Mouse (Mus musculus) CH12.LX (cell line): ENCODE data around the gene Gm26938. TPM values are rescaled to one million over a fixed set of nuclear protein-coding genes. Genes with fewer than 3 reads are reported as not detected.

Experiments
- DNase-seq: peaks from one replicate; pipeline ENCODE4 v3.0.0-alpha.2; 2013; ENCODE audit errors: extremely low read depth
- H3K27ac ChIP-seq: 2 replicates; pipeline ENCODE4 v1.5.1; 2012; ENCODE audit warnings: low read depth, mild to moderate bottlenecking, control low read depth, moderate library complexity; ENCODE audit not compliant: insufficient read depth
- H3K27me3 ChIP-seq: replicated peaks from 2 replicates; pipeline ENCODE3; 2012; ENCODE audit warnings: inconsistent platforms
- H3K36me3 ChIP-seq, 2 experiments: replicated peaks in 1 of 2; 2 replicates each; pipeline versions ENCODE3 to v1.6.1; 2012; ENCODE audit warnings: inconsistent platforms in 1 of 2, low read length in 1 of 2, mild to moderate bottlenecking in 1 of 2, mixed read lengths in 1 of 2, moderate library complexity in 1 of 2; ENCODE audit not compliant: control insufficient read depth in 1 of 2, insufficient read depth in 1 of 2
- H3K4me1 ChIP-seq, 2 experiments: 2 replicates each; pipeline ENCODE4 v1.6.1; 2012; ENCODE audit warnings: inconsistent platforms in 1 of 2, moderate library complexity in 1 of 2; ENCODE audit not compliant: insufficient read depth in 2 of 2, control insufficient read depth in 1 of 2
- H3K4me2 ChIP-seq: 2 replicates; pipeline ENCODE4 v1.6.1; 2012; ENCODE audit warnings: low read depth, mild to moderate bottlenecking, control low read depth; ENCODE audit not compliant: poor library complexity, insufficient read depth, severe bottlenecking
- H3K4me3 ChIP-seq, 3 experiments: fragments of 150-350 bp in 1 of 3; sonication (generic) in 1 of 3; replicated peaks in 1 of 3; 2 replicates each; pipeline versions ENCODE3 to v1.5.1; 2011 to 2012; ENCODE audit warnings: low read depth in 2 of 3, low read length in 2 of 3, mild to moderate bottlenecking in 2 of 3, moderate library complexity in 2 of 3, control low read depth in 1 of 3, improper control_type of control experiment in 1 of 3, inconsistent platforms in 1 of 3, mixed read lengths in 1 of 3; ENCODE audit not compliant: poor library complexity in 1 of 3
- H3K79me2 ChIP-seq: replicated peaks from 2 replicates; pipeline ENCODE4 v1.6.1; 2012; ENCODE audit warnings: mild to moderate bottlenecking, moderate library complexity; ENCODE audit not compliant: control insufficient read depth, poor library complexity, insufficient read depth, severe bottlenecking; ENCODE audit errors: extremely low read depth
- H3K9ac ChIP-seq: 2 replicates; pipeline ENCODE4 v1.6.1; 2012; ENCODE audit warnings: low read depth, mild to moderate bottlenecking, control low read depth, moderate library complexity; ENCODE audit not compliant: insufficient read depth
- H3K9me3 ChIP-seq: replicated peaks from 2 replicates; pipeline ENCODE3; 2012; ENCODE audit warnings: low read length, inconsistent platforms, mixed read lengths
- ELF1 ChIP-seq: IDR thresholded peaks from 2 replicates; pipeline ENCODE4 v1.6.1; 2014; ENCODE audit warnings: low read depth, mild to moderate bottlenecking, inconsistent platforms, low read length, improper control_type of control experiment
- ETS1 ChIP-seq: conservative IDR thresholded peaks from 2 replicates; pipeline ENCODE4 v1.6.1; 2012; ENCODE audit warnings: low read depth, mild to moderate bottlenecking, inconsistent platforms, low read length, improper control_type of control experiment, moderate library complexity
- GABPA ChIP-seq: IDR thresholded peaks from 2 replicates; pipeline ENCODE4 v1.6.1; 2012; ENCODE audit warnings: low read depth, low read length, improper control_type of control experiment, inconsistent platforms; ENCODE audit not compliant: insufficient replicate concordance
- JUN ChIP-seq: IDR thresholded peaks from 2 replicates; pipeline ENCODE4 v1.6.1; 2011; ENCODE audit warnings: low read depth, mild to moderate bottlenecking, low read length, improper control_type of control experiment, moderate library complexity; ENCODE audit not compliant: insufficient read depth
- KAT2A ChIP-seq: IDR thresholded peaks from 2 replicates; pipeline ENCODE4 v1.6.1; 2012; ENCODE audit warnings: low read length, improper control_type of control experiment, inconsistent platforms; ENCODE audit not compliant: insufficient replicate concordance
- MAFK ChIP-seq: IDR thresholded peaks from 2 replicates; pipeline ENCODE4 v1.6.1; 2011; ENCODE audit warnings: low read length, improper control_type of control experiment; ENCODE audit not compliant: insufficient replicate concordance
- MAX ChIP-seq: IDR thresholded peaks from 2 replicates; pipeline ENCODE4 v1.6.1; 2011; ENCODE audit warnings: low read length, improper control_type of control experiment
- MXI1 ChIP-seq: IDR thresholded peaks from 2 replicates; pipeline ENCODE4 v1.6.1; 2011; ENCODE audit warnings: mild to moderate bottlenecking, low read depth, low read length, improper control_type of control experiment
- MYC ChIP-seq: IDR thresholded peaks from 2 replicates; pipeline ENCODE4 v1.6.1; 2011; ENCODE audit warnings: low read depth, mild to moderate bottlenecking, improper control_type of control experiment, low read length
- NELFE ChIP-seq: IDR thresholded peaks from 2 replicates; pipeline ENCODE4 v1.6.1; 2011; ENCODE audit warnings: low read depth, low read length, improper control_type of control experiment
- PAX5 ChIP-seq: IDR thresholded peaks from 2 replicates; pipeline ENCODE4 v1.6.1; 2012; ENCODE audit warnings: low read length, inconsistent platforms, mixed read lengths
- POLR2A ChIP-seq: IDR thresholded peaks from 2 replicates; pipeline ENCODE4 v1.6.1; 2011; ENCODE audit warnings: low read depth, mild to moderate bottlenecking, improper control_type of control experiment, low read length
- SIN3A ChIP-seq: IDR thresholded peaks from 2 replicates; pipeline ENCODE4 v1.6.1; 2012; ENCODE audit warnings: low read length, improper control_type of control experiment, inconsistent platforms
- USF1 ChIP-seq: IDR thresholded peaks from 2 replicates; pipeline ENCODE4 v1.6.1; 2014; ENCODE audit warnings: low read depth, mild to moderate bottlenecking, inconsistent platforms, low read length, improper control_type of control experiment
- USF2 ChIP-seq: conservative IDR thresholded peaks from 2 replicates; pipeline ENCODE4 v1.6.1; 2011; ENCODE audit warnings: low read depth, low read length, improper control_type of control experiment
- ZC3H11A ChIP-seq: IDR thresholded peaks from 2 replicates; pipeline ENCODE4 v1.6.1; 2012; ENCODE audit warnings: low read depth, mild to moderate bottlenecking, inconsistent platforms, low read length, improper control_type of control experiment
- ZKSCAN1 ChIP-seq: IDR thresholded peaks from 2 replicates; pipeline ENCODE4 v1.6.1; 2012; ENCODE audit warnings: low read depth, inconsistent platforms, low read length, improper control_type of control experiment, borderline replicate concordance
- ZNF384 ChIP-seq: IDR thresholded peaks from 2 replicates; pipeline ENCODE4 v1.6.1; 2012; ENCODE audit warnings: low read depth, low read length, improper control_type of control experiment, inconsistent platforms
- dilution Hi-C: fragments of 300-500 bp; cut with MboI; formaldehyde crosslinking; loops from 2 replicates; pipeline ENCODE4 v1.14.3; 2020; ENCODE audit warnings: low sequenced_read_pairs; ENCODE audit not compliant: extremely low pct_unique_long_range_greater_than_20kb, extremely low pct_ligation_motif_present
- in situ Hi-C: fragments of 300-500 bp; cut with MboI; formaldehyde crosslinking; loops from 3 replicates; pipeline ENCODE4 v1.14.3; 2019; ENCODE audit warnings: low sequenced_read_pairs, low pct_ligation_motif_present, low pct_unique_long_range_greater_than_20kb, mixed read lengths
- polyA plus RNA-seq: library from polyadenylated mRNA; unstranded; fragments of >175 nt; gene quantifications from 2 replicates; pipeline ENCODE4 v1.2.1, GENCODE M21; 2012; ENCODE audit warnings: low read depth; ENCODE audit not compliant: insufficient read length
- total RNA-seq, 2 experiments: library from RNA; depleted of rRNA; stranded (reverse); fragments of 300-350 nt in 1 of 2; fragments of >200 nt in 1 of 2; gene quantifications; 2 replicates each; pipeline ENCODE4 v1.2.3; 2012 to 2014

Gm26938 gene
- total and polyA plus RNA-seq, 3 experiments: not detected

- H3K27me3 ChIP-seq: peaks cover 2% of the 10 kb centered on the region
- no peak overlapping the region for H3K27ac ChIP-seq
- dilution Hi-C loops (no loop called here), in situ Hi-C loops (no loop called here)
- H3K4me3 ChIP-seq: no peak overlapping the region
- no peak for DNase-seq
- H3K9me3 ChIP-seq: peaks cover 3% of the 10 kb centered on the region
- no peaks in the 10 kb centered on the region for H3K4me1 ChIP-seq
- H3K9ac ChIP-seq: no peak overlapping the region
- no peaks in the 10 kb centered on the region for H3K79me2 ChIP-seq
- peaks cover 10 to 19% of the 10 kb centered on the region in 2 experiments for H3K36me3 ChIP-seq
- no peak for TF ChIP-seq POLR2A
- TF ChIP-seq GABPA: no peak
- TF ChIP-seq ZNF384: no peak
- TF ChIP-seq USF2: no peak
- no peak for TF ChIP-seq USF1
- no peak for TF ChIP-seq ELF1
- TF ChIP-seq ZKSCAN1: no peak
- no peak for TF ChIP-seq KAT2A
- TF ChIP-seq MAFK: no peak
- TF ChIP-seq ETS1: no peak
- TF ChIP-seq PAX5: no peak
- no peak for TF ChIP-seq MAX
- TF ChIP-seq ZC3H11A: no peak
- no peak for TF ChIP-seq NELFE
- H3K4me2 ChIP-seq: no peak overlapping the region
These were observed 20.3 kb downstream of the Gm26938 start for GRCm38 (mm10) chr5:139805924-139806323.

GRCm38 (mm10) chr5:139804573-139805111 is 21.6 kb downstream of the Gm26938 start:
- in situ Hi-C loops (no loop called here), dilution Hi-C loops (no loop called here)
- H3K27me3 ChIP-seq: peaks cover 2% of the 10 kb centered on the region
- peaks cover 3% of the 10 kb centered on the region for H3K9me3 ChIP-seq
- no peak for TF ChIP-seq JUN
- no peak for TF ChIP-seq MAX
- no peak for TF ChIP-seq MYC
- no peak for TF ChIP-seq MXI1
- no peak for TF ChIP-seq ETS1
- TF ChIP-seq ZKSCAN1: no peak
- TF ChIP-seq ZNF384: no peak
- TF ChIP-seq SIN3A: no peak
- no peak for TF ChIP-seq ELF1
- no peak for TF ChIP-seq GABPA
- H3K9ac ChIP-seq: no peak overlapping the region
- peaks cover 23 to 32% of the 10 kb centered on the region in 2 experiments for H3K36me3 ChIP-seq
- no peaks in the 10 kb centered on the region for H3K4me1 ChIP-seq
- no peak overlapping the region for H3K4me3 ChIP-seq
- no peak for DNase-seq
- no peak overlapping the region for H3K27ac ChIP-seq
- H3K4me2 ChIP-seq: no peak overlapping the region
- H3K79me2 ChIP-seq: no peaks in the 10 kb centered on the region
